Mouse (Mus musculus): ENCODE measurements at regions not wholly inside any gene's neighbourhood (a gene's known extent, or its start where the extent isn't known, plus 50 kb on each side); places are given as distances from the start of the nearest gene placed in this dataset.

- DNase-seq (ENCODE audit: low spot score), result no peak
Observed at GRCm38 (mm10) chr5:16424745-16425144, 128.6 kb upstream of the Hgf start.

GRCm38 (mm10) chr5:16425302-16425701 lies 128.0 kb upstream of the Hgf start:
- DNase-seq (ENCODE audit: low spot score), result no peak

DNA sequence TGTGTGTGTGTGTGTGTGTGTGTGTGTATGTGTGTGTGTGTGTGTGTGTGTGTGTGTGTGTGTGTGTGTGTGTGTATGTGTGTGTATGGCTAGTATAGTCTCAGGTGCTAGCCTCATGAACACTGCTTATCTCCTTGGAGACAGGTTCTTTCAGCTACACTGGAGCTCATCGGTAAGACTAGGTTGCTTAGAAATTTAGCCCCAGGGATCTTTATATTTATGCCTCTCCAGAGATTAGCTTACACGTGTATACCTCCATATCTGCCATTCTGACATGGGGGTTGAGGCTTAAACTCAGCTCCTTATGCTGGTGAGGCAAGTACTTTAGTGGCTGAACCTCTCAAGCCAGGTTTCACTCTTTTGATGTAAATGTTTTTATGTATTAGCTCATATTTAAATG lies 127.0 kb upstream of the Hgf start:
- DNase-seq (ENCODE audit: low spot score), result no peak

DNA sequence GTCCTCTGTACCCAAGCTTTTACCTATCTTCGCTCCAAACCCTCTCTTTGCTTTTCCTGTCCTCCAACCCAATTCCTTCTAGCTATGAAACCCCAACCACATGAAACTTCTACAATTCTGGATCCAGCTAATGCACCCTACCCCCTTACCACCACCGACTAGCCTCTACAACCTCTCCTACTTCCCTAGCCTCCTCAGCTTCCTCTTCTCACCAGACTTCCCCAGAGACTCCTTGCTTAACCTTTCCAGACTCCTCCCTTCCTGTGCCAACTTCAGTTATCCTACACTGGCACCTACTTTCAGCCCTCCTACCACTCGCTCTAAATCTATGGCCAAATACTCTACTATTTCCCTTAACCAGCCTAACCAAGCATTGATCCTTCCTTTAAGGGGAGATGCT lies 118.7 kb upstream of the Hgf start:
- DNase-seq (ENCODE audit: low spot score), result no peak

DNA sequence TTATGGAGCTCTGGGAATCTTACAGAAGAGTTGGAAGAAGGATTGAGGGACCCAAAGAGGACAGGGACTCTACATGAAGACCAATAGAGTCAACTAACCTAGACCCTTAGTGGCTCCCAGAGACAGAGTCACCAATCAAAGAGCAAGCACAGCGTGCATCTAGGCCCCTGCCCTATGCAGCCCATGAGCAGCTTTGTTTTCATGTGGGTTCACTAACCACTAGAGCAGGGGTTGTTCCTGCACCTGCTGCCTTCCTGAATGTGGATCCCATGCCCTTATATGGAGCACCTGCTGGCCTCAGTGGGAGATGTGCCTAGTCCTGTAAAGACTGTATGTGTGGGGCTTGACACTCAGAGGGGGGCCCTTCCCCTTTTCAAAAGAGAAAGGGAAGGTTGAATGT lies 108.2 kb upstream of the Hgf start:
- no peak for DNase-seq (ENCODE audit: low spot score)

DNA sequence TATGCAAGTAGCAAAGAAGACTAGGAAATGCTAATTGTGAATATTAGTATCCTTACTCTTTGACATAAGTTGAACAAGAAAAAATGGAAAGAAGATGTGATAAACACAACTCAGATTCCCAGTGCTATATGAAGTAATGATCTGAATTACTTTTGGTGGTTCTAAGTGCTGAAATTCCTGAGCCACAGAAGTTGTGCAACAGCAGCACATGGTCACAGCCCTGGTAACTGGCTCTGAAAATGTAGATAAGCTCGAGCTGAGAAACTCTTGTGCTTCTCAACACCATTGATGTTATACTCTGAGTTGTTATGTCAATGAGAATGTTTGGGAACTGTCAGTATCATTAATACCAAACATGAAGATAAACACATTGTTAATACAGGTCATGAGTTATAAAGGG lies 106.3 kb upstream of the Hgf start:
- no peak for DNase-seq (ENCODE audit: low spot score)

DNA sequence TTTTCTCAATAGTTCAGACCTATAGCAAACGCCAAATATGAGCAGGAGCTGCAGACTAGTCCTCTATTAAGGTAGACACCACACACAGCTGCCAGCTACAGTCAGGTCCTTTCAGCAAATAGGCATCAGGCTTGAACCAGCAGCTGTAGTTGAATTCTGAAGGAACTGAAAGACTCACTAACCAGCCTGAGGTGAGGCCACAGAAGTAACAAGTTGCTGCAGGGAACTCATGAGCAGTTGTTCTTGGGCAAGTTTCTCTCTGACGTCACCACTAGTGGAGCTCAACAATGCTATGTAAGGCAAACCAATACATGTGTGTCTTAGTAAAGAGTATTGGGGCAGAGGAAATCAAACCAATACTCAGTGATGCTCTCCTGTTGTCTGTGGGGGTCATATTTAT lies 91.5 kb upstream of the Hgf start:
- no peak for DNase-seq (ENCODE audit: low spot score)

DNA sequence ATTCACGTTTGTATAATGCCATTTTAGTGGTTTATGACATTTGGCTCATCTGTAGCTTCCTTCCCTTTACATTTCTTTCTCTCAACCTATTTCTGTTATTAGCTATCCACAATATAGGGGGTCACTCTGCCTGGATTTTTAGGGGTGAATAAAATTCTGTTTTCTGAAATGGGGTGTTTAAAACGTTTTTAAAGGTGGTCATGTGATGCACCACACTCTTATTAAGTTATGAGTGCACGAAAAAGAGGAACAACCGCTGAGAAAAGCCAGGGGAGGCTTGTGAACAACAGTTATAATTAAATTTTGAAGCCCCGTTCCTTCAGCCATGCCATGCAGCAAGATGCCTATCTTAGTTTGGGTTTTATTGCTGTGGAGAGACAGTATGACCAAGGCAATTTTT lies 87.0 kb upstream of the Hgf start:
- no peak for DNase-seq (ENCODE audit: low spot score)

DNA sequence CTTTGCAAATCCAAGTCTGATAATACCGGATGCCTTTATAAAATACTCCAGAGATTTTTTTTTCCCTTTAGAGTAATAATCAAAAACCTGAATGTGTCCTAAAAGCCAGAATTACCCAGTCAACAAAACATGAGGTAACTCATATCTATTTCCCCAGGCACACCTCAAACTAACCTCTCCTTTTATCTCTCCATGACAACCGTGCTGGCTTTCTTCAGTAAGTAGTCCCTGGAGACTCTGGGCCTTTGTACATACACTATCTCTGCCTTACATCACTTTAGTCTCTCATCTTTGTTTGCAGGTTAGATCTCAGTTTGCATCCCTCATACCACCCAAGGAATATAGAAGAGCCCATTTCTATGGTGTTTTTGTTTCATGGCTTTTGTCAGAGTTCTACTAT lies 84.7 kb upstream of the Hgf start:
- DNase-seq (ENCODE audit: low spot score), result no peak

DNA sequence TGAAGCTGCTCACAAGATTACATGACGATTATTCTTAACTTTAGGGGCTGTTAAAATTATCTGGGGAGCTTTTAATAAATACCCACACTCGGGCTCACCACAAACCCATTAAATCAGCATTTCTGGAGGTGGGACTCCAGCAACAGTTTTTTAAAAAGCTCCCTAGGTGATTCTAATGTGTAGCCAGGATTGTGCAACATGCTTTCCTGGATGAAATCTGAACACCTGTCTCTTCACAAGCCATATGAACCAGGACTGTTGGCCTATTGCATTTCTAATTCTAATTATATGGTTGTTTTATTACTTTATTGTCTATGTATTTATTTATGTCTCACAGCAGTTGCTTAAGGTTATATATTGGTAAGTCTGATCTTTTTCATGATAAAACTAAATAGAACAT lies 84.1 kb upstream of the Hgf start:
- no peak for DNase-seq (ENCODE audit: low spot score)

DNA sequence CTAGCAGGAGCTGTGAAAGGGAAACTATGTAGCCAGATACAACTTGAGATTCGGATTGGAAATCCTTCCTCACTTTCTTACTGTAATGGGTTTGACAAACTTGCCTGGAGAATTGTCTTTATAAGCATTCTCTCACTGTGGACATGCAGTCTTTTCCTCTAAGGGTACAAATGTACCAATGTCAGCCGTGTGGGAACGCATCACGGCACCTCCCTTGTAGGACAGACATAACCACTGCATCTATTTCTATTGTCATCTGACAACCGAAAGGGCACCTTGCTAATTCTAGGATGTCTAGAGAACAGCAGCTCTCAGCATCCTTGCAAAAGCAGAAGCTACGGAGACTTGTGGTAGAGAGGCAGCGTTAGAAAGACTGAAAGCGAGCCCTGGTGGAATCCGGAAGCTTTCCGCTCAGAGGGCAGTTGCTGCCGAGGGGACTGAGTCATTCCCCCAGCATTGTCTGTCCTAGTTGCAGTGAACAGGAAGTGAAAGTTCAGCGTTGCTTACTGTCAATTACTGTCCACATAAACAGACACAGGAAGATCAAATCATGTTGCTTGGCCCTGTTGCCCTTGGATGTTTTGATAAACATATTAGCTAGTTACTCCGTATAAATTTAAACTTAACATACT lies 83.5 kb upstream of the Hgf start:
- DNase-seq (ENCODE audit: low spot score), result peak; percentile 56

DNA sequence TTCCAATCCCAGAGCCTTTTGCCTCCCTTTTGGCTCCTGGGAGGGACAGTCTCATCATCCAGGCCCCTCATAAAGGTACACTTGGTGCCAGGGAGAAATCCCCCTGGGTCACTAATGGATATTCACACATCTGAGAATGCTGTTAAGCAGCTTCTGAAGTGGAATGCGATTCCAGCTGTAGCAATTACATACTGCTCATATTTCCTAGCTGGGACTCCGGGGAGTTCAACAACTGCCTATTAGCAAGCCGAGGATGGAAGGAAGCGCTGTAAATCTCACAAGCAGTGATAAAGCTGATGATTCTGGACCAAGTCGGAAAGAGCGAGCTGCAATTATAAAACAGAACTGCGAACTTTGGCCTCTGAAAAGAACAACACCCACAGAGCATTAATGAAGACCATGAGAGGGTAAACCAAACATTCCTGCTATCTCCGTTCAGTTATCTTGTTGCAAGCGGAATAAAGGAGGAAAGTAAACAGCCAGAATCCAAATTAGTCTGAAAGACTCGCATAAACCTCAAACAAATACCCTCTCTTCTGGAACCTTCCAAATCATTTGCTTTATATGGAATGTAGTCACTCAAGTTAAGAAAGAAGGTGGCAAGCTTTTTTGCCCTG lies 82.8 kb upstream of the Hgf start:
- peak; percentile 70 for DNase-seq (ENCODE audit: low spot score)

- no peak for DNase-seq (ENCODE audit: low spot score)
Observed at GRCm38 (mm10) chr5:16487969-16488368, 65.3 kb upstream of the Hgf start.

DNA sequence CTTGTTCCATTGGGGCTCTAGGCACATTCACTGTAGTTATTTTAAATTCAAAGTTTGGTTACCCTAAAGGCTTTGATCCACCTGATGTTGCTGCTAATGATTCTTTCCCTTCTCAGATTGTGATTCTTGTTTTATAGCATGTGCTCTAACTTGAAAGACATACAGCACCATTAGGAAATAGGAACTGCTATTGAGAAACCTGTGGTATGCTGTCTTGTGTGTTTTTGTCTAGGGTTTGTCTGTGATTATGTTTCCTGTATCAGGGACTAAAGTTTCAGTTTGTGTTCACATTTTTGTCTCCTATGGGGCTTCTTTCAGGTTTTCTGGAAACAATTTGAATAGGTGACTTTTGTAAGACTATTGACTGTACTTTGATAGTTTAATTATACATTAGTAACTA lies 63.5 kb upstream of the Hgf start:
- no peak for DNase-seq (ENCODE audit: low spot score)

DNA sequence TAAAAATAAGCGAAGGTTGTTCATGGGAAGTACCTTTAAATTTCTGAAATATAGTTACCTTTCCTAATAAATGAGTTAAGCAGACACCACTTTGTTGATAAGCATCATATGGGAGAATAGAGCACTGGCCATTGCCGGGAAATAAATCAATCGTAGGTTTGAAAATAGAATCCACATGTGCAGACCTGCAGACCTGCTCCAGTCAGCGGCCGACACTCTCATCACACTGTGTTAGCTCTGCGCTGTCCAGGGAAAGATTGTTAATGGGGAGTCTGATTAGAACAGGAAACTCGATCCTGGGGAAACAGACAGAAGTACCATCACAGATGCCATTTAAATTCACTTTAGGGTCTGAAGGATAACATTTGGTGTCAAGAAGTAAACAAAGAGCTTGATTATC lies 53.4 kb upstream of the Hgf start:
- peak; percentile 69 for DNase-seq (ENCODE audit: low spot score)

Measured in embryo, embryonic 10 days (tissue).